Mouse (Mus musculus) kidney, embryonic 16.5 days (tissue): ENCODE data around the gene Stxbp5. TPM values are rescaled to one million over a fixed set of nuclear protein-coding genes. Genes with fewer than 3 reads are reported as not detected.
"Not testable (repeated sequence)": the region's sequence is repeated elsewhere in the genome, so short reads cannot be mapped to it uniquely, and the experiment has no call there.

ENCODE experiments used
- ATAC-seq: fragments of 200-750 bp; cut with Nextera tagmentation; 2 replicates; pipeline ENCODE4 v1.8.0; 2017; ENCODE audit warnings: moderate TSS enrichment; ENCODE audit not compliant: low FRiP score, low TSS enrichment
- H3K27ac ChIP-seq: fragments of 300-500 bp; sonication (generic); 2 replicates; pipeline ENCODE4 v1.5.1; 2014; ENCODE audit warnings: low read length
- H3K27me3 ChIP-seq: fragments of 300-500 bp; sonication (generic); 2 replicates; pipeline ENCODE4 v1.6.1; 2014; ENCODE audit warnings: low read length, control low read depth, mixed read lengths; ENCODE audit not compliant: insufficient read depth
- H3K36me3 ChIP-seq: fragments of 300-500 bp; sonication (generic); 2 replicates; pipeline ENCODE4 v1.6.1; 2014; ENCODE audit warnings: low read length, control low read depth, mixed read lengths; ENCODE audit not compliant: insufficient read depth
- H3K4me1 ChIP-seq: fragments of 300-500 bp; sonication (generic); 2 replicates; pipeline ENCODE4 v1.6.1; 2014; ENCODE audit warnings: low read length, control low read depth, mixed read lengths; ENCODE audit not compliant: insufficient read depth
- H3K4me2 ChIP-seq: fragments of 300-500 bp; sonication (generic); replicated peaks from 2 replicates; pipeline ENCODE4 v1.6.1; 2014; ENCODE audit warnings: low read depth, low read length
- H3K4me3 ChIP-seq: fragments of 300-500 bp; sonication (generic); 2 replicates; pipeline ENCODE4 v1.5.1; 2014; ENCODE audit warnings: mild to moderate bottlenecking, low read length
- H3K9ac ChIP-seq: fragments of 300-500 bp; sonication (generic); replicated peaks from 2 replicates; pipeline ENCODE4 v1.6.1; 2014; ENCODE audit warnings: low read length
- H3K9me3 ChIP-seq: fragments of 300-500 bp; sonication (generic); 2 replicates; pipeline ENCODE4 v1.6.1; 2016; ENCODE audit warnings: low read length, control low read depth
- WGBS: fragments of 180-500 bp; shearing (Covaris S2); extraction: QIAGEN DNeasy Blood & Tissue Kit; methylation state at CpG from one replicate; pipeline ENCODE4 v1.1.7; 2014; 5-methylcytosine and 5-hydroxymethylcytosine counted together
- polyA plus RNA-seq: library from polyadenylated mRNA; unstranded; fragments of >200 nt; fragmentation: Nextera tagmentation; extraction: Ambion mirVana; gene quantifications from 2 replicates; pipeline ENCODE4 v1.2.1, GENCODE M21; 2015

The Stxbp5 gene
- polyA plus RNA-seq, 1 experiment from 2014 or later = 3.6 TPM

DNA sequence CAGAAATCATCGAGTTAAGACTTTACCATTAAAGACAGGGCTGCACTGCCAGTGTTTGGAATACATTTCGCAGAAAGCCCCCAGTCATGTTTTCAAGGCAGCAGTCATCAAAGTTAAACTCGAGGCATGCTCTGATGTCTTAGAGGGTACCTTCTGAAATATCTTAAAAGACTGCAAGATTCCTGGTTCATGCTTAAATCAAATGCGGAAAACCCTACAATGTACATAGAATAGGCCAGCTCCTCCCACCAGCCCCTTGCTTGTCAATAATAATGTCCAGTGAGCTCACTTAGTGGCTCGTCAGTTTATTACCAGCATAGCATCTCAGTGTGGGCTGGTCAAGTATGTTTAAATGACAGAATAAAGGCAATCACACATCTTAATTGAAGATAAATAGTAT, 3.0 kb downstream of the Stxbp5 start:
- Histone ChIP-seq H3K27me3 (no peaks in the 10 kb centered on the region), H3K27ac (no peak overlapping the region), H3K9me3 (no peaks in the 10 kb centered on the region), H3K9ac (no peak overlapping the region), H3K4me3 (no peak overlapping the region), H3K4me1 (peaks cover 13% of the 10 kb centered on the region), H3K4me2 (no peak overlapping the region), H3K36me3 (no peaks in the 10 kb centered on the region)
- WGBS = 83% methylated on average over 5 of the region's 5 CpGs
- no peak for ATAC-seq

- 62% methylated on average over 2 of the region's 2 CpGs for WGBS
- Histone ChIP-seq H3K9me3 (no peaks in the 10 kb centered on the region), H3K36me3 (no peaks in the 10 kb centered on the region), H3K27ac (no peak overlapping the region), H3K9ac (no peak overlapping the region), H3K27me3 (no peaks in the 10 kb centered on the region), H3K4me2 (no peak overlapping the region), H3K4me1 (peaks cover 4% of the 10 kb centered on the region; the same call in 1 of the 2 replicates), H3K4me3 (no peak overlapping the region)
- no peak for ATAC-seq
Measured at GRCm38 (mm10) chr10:9893562-9893961, 7.3 kb downstream of the Stxbp5 start.

GRCm38 (mm10) chr10:9889651-9890050, 11.2 kb downstream of the Stxbp5 start:
- ATAC-seq = no peak
- Histone ChIP-seq H3K27ac (no peak overlapping the region), H3K9me3 (no peaks in the 10 kb centered on the region), H3K36me3 (0 out of 2 replicates have a peak, but pooled peaks cover 7% of the 10 kb centered on the region), H3K27me3 (no peaks in the 10 kb centered on the region), H3K4me2 (no peak overlapping the region), H3K9ac (no peak overlapping the region), H3K4me1 (peaks cover 5% of the 10 kb centered on the region; the same call in 1 of the 2 replicates), H3K4me3 (no peak overlapping the region)
- WGBS = 71% methylated on average over 8 of the region's 8 CpGs

DNA sequence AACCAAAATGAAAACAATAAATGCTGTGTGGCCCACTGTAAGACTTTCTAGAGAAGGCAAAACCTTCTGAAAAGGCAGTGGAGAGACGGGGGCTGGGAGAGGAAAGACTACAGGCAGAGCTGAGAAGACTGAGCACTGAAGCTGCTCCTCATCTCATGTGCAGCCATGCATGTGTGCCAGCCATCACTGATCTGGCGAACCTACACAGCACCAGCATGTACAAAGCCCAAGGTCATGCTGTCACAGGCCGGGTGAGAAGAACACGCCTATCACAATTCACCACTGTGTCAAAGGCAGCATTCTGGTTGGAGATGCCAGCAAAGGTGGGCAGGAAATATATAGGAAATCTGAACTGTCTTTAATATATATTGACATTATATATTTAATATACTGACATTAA, 12.2 kb downstream of the Stxbp5 start:
- no peak overlapping the region for H3K27ac ChIP-seq
- H3K27me3 ChIP-seq = no peaks in the 10 kb centered on the region
- no peaks in the 10 kb centered on the region for H3K9me3 ChIP-seq
- H3K36me3 ChIP-seq = 0 out of 2 replicates have a peak, but pooled peaks cover 7% of the 10 kb centered on the region
- H3K4me1 ChIP-seq = peaks cover 5% of the 10 kb centered on the region; the same call in 1 of the 2 replicates
- 65% methylated on average over 4 of the region's 4 CpGs for WGBS
- peak; percentile 51; the same call in 1 of the 2 replicates for ATAC-seq
- no peak overlapping the region for H3K4me3 ChIP-seq
- H3K9ac ChIP-seq = no peak overlapping the region
- no peak overlapping the region for H3K4me2 ChIP-seq

DNA sequence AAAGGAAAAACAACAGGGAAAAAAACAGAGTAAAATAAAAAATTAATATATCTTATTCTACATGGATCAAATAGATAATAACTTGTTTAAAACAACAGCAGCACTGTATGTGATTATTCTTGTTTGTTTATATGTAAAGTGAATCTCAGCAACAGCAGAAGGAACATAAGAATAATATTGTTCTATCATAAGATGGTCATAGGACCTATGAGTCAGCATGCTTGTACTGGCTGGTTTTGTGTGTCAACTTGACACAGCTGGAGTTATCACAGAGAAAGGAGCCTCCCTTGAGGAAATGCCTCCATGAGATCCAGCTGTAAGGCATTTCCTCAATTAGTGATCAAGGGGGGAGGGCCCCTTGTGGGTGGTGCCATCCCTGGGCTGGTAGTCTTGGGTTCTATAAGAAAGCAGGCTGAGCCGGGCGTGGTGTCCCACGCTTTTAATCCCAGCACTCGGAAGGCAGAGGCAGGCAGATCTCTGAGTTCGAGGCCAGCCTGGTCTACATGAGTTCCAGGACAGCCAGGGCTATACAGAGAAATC, 19.0 kb downstream of the Stxbp5 start:
- not testable (repeated sequence) for ATAC-seq
- 88% methylated on average over 5 of the region's 5 CpGs for WGBS

DNA sequence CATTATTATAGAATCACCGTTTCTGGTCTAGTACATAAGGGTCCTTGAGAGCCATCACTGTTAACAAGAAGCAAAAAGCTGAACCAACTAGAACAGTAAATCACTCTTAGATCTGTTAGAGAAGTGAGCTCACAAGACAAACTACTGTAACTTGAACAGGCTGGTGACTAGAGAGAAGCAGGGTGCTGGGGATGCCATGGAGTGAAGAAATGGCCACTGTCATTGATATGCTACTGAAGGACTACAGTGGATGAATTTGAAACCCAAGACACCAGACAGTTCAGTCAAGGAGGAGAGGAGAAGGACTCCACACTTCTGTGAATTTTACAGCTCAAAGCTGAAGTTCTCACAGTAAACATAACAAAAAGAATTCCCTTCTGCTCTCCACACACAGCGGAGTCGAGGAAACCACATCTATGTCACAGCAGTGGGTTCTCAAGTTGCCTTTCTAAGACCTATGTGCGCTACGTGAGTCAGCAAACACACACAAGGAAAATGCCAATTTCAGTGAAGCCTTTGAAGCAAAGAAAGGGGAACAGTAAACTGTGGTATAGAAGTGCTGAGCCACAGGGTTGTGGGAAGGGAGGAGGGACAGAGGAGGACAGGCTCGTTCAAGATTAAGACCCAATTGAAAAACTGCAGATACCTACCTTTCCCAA, 20.7 kb downstream of the Stxbp5 start:
- no peak overlapping the region for H3K4me3 ChIP-seq
- H3K4me2 ChIP-seq = no peak overlapping the region
- peak; percentile 81 for ATAC-seq
- WGBS = 47% methylated on average over 6 of the region's 6 CpGs
- no peak overlapping the region for H3K9ac ChIP-seq
- H3K4me1 ChIP-seq = peaks cover 3% of the 10 kb centered on the region; the same call in 1 of the 2 replicates
- no peak overlapping the region for H3K27ac ChIP-seq
- H3K27me3 ChIP-seq = no peaks in the 10 kb centered on the region
- H3K36me3 ChIP-seq = no peaks in the 10 kb centered on the region
- H3K9me3 ChIP-seq = no peaks in the 10 kb centered on the region

More for the DNA sequence above, 19.0 kb downstream of the Stxbp5 start:
- H3K9ac ChIP-seq, H3K27ac ChIP-seq, H3K27me3 ChIP-seq, H3K9me3 ChIP-seq, H3K4me1 ChIP-seq, H3K4me2 ChIP-seq, H3K36me3 ChIP-seq, H3K4me3 ChIP-seq: not testable (repeated sequence)

DNA sequence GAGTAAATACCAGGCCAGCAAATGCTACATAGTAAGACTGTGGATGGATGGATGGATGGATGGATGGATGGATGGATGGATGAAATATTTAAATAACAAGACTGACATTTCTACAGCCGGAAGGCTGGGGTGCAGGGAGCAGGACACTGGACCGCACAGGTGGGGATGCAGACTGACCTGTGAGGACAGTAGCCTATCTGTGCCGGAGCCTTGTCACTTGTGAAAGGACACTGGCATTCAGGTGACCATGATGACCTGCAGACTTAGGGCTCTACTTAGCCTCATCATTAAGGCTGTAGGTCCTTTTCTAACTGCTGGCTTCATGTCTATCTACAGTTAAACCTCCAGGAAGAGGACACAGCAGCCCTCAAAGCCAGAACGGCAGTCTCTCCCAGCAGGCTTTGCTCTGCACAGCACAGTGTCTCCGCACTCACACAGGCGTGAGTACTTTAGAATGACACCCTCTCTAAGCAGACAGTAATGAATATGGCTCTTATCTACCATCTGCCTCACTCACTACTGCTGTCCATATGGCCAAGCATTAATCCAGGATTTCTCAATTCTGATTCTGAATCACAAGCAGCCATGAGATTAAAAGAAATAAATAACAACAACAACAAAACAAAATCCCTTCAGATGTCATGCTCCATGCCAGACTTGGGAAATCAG, 21.9 kb downstream of the Stxbp5 start:
- Histone ChIP-seq H3K36me3 (no peaks in the 10 kb centered on the region), H3K4me1 (peaks cover 3% of the 10 kb centered on the region; the same call in 1 of the 2 replicates), H3K4me3 (no peak overlapping the region), H3K27ac (no peak overlapping the region), H3K9ac (no peak overlapping the region), H3K9me3 (no peaks in the 10 kb centered on the region), H3K4me2 (no peak overlapping the region), H3K27me3 (no peaks in the 10 kb centered on the region)
- ATAC-seq = no peak
- 84% methylated on average over 6 of the region's 6 CpGs for WGBS

DNA sequence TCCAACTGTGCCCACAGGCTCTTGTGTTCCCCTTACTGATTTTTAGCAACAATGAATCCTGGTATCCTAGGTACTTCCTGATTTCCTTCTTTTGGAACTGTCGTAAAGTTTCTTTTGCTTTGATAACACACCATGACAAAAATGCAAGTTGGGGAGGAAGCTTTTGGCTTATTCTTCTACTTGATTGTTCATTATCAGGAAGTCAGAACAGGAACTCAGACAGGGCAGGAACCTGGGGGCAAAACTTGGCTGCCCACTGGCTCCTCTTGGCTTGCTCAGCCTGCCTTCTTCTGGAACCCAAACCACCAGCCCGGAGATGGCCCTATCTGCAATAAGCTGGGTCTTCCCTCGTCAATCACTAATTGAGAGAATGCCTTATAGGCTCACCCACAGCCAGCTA, 25.0 kb downstream of the Stxbp5 start:
- Histone ChIP-seq H3K4me1 (peaks cover 3% of the 10 kb centered on the region; the same call in 1 of the 2 replicates), H3K9me3 (no peaks in the 10 kb centered on the region), H3K4me2 (no peak overlapping the region), H3K27me3 (no peaks in the 10 kb centered on the region), H3K36me3 (no peaks in the 10 kb centered on the region), H3K27ac (no peak overlapping the region), H3K4me3 (no peak overlapping the region), H3K9ac (no peak overlapping the region)
- ATAC-seq = no peak
- WGBS = 79% methylated on average over 3 of the region's 3 CpGs

GRCm38 (mm10) chr10:9872143-9872542, 28.7 kb downstream of the Stxbp5 start:
- H3K27me3 ChIP-seq = no peaks in the 10 kb centered on the region
- H3K9ac ChIP-seq = no peak overlapping the region
- no peak overlapping the region for H3K27ac ChIP-seq
- no peaks in the 10 kb centered on the region for H3K36me3 ChIP-seq
- H3K4me3 ChIP-seq = no peak overlapping the region
- no peaks in the 10 kb centered on the region for H3K9me3 ChIP-seq
- H3K4me1 ChIP-seq = no peaks in the 10 kb centered on the region
- WGBS = 58% methylated on average over 1 of the region's 2 CpGs
- H3K4me2 ChIP-seq = no peak overlapping the region
- ATAC-seq = no peak
